Mouse (Mus musculus) myocyte (in vitro differentiated cells): ENCODE measurements at regions not wholly inside any gene's neighbourhood (a gene's known extent, or its start where the extent isn't known, plus 50 kb on each side); places are given as distances from the start of the nearest gene placed in this dataset.

Source experiments
- H3K27me3 ChIP-seq: one replicate; pipeline ENCODE4 v1.6.1; 2011; ENCODE audit not compliant: control insufficient read depth, insufficient read depth, insufficient read length
- H3K36me3 ChIP-seq: one replicate; pipeline ENCODE4 v1.6.1; 2011; ENCODE audit not compliant: control insufficient read depth, insufficient read depth
- H3K4me2 ChIP-seq: one replicate; pipeline ENCODE4 v1.6.1; 2011; ENCODE audit warnings: low read depth, control low read depth
- H3K4me3 ChIP-seq: one replicate; pipeline ENCODE4 v1.5.1; 2011; ENCODE audit warnings: mild to moderate bottlenecking, control low read depth, moderate library complexity
- H3K79me2 ChIP-seq: one replicate; pipeline ENCODE4 v1.6.1; 2011; ENCODE audit not compliant: control insufficient read depth, insufficient read depth
- H3ac ChIP-seq: one replicate; pipeline ENCODE4 v1.6.1; 2011; ENCODE audit not compliant: control insufficient read depth, insufficient read length
- CEBPB ChIP-seq: IDR thresholded peaks from 2 replicates; pipeline ENCODE4 v1.6.1; 2011; ENCODE audit warnings: mild to moderate bottlenecking, moderate library complexity; ENCODE audit not compliant: poor library complexity, insufficient read depth, severe bottlenecking
- E2F4 ChIP-seq: IDR thresholded peaks from one replicate; pipeline ENCODE4 v1.6.1; 2011; ENCODE audit warnings: mild to moderate bottlenecking, control low read depth, moderate library complexity; ENCODE audit not compliant: insufficient read depth
- MAX ChIP-seq: IDR thresholded peaks from one replicate; pipeline ENCODE4 v1.6.1; 2011; ENCODE audit warnings: low read depth, mild to moderate bottlenecking, control low read depth
- MYOD1 ChIP-seq, 3 experiments: IDR thresholded peaks; one replicate each; pipeline ENCODE4 v1.6.1; 2011; ENCODE audit warnings: control low read depth in 2 of 3, low read depth in 2 of 3, mild to moderate bottlenecking in 2 of 3, moderate library complexity in 1 of 3; ENCODE audit not compliant: insufficient read length in 2 of 3, control insufficient read depth in 1 of 3
- MYOG ChIP-seq, 3 experiments: IDR thresholded peaks; one replicate each; pipeline ENCODE4 v1.6.1; 2011; ENCODE audit warnings: control low read depth in 2 of 3, low read depth in 2 of 3, mild to moderate bottlenecking in 2 of 3; ENCODE audit not compliant: insufficient read length in 2 of 3, control insufficient read depth in 1 of 3, insufficient read depth in 1 of 3
- POLR2A ChIP-seq: IDR thresholded peaks from one replicate; pipeline ENCODE4 v1.6.1; 2011; ENCODE audit warnings: low read depth, mild to moderate bottlenecking, control low read depth, moderate library complexity; ENCODE audit not compliant: insufficient read length
- POLR2AphosphoS2 ChIP-seq: IDR thresholded peaks from one replicate; pipeline ENCODE4 v1.6.1; 2011; ENCODE audit warnings: low read depth, control low read depth; ENCODE audit not compliant: insufficient read length
- REST ChIP-seq: IDR thresholded peaks from one replicate; pipeline ENCODE4 v1.6.1; 2011; ENCODE audit warnings: mild to moderate bottlenecking, control low read depth, moderate library complexity; ENCODE audit not compliant: insufficient read depth, insufficient read length
- SRF ChIP-seq: IDR thresholded peaks from one replicate; pipeline ENCODE4 v1.6.1; 2011; ENCODE audit warnings: low read depth; ENCODE audit not compliant: control insufficient read depth, insufficient read length
- TCF12 ChIP-seq: IDR thresholded peaks from one replicate; pipeline ENCODE4 v1.6.1; 2011; ENCODE audit warnings: mild to moderate bottlenecking, control low read depth; ENCODE audit not compliant: poor library complexity, insufficient read depth, severe bottlenecking
- TCF3 ChIP-seq: IDR thresholded peaks from one replicate; pipeline ENCODE4 v1.6.1; 2011; ENCODE audit warnings: low read depth, control low read depth; ENCODE audit not compliant: insufficient read length
- USF1 ChIP-seq: IDR thresholded peaks from one replicate; pipeline ENCODE4 v1.6.1; 2011; ENCODE audit warnings: low read depth, mild to moderate bottlenecking, control low read depth, moderate library complexity

DNA sequence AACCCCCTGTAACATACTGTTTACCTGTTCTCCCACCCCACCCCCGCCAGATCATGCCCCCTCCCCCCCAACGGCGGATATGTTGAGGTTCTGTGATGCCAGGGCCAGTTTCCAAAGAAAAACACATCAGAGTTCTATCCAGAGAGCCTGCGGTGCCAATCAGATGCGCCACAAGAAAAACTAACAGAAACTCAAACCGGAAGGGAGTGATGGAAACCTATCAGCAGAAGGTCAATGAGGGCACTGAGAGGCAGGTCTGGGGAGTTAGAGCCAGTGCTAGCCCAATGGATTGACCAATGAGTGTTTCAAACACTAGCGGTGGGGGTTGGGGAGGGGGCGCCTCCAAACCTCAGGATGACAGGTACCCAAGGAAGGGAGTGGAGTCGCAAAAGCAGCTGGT, 132.7 kb upstream of the Dynlrb2 start:
- Histone ChIP-seq H3K79me2 (no peaks in the 10 kb centered on the region), H3K36me3 (no peaks in the 10 kb centered on the region), H3K4me3 (no peak overlapping the region), H3K4me2 (no peak overlapping the region), H3ac (no peak overlapping the region), H3K27me3 (no peaks in the 10 kb centered on the region)
- TF ChIP-seq CEBPB (no peak), E2F4 (no peak), MAX (no peak), REST (no peak), SRF (no peak), POLR2AphosphoS2 (no peak), POLR2A (no peak), TCF12 (no peak), MYOD1 (IDR thresholded peaks at IDR 0.05; ENCODE audit: control insufficient read depth in 1 of 3, insufficient read length in 2 of 3, low read depth in 2 of 3) (no peak), USF1 (no peak), TCF3 (no peak)

DNA sequence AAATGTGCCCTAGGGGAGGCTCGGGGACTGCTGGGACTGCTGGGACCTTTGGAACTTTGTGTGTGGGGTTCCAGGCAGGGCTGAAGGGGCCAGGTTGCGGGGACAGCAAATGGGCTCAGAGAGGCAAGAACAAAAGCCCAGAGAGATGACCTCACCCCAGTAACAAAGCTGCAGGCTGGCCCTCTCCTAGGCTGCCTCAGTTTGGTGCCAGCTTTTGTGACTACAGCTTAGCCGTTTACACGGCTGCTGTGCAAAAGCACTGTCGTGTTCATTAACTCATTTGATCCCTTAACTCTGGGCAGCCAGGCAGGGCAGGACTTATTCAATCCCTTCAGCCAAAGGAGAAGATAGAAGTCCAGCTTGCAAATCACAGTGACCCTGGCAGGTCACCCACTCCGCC, 137.3 kb upstream of the Dynlrb2 start:
- Histone ChIP-seq H3K36me3 (no peaks in the 10 kb centered on the region), H3K27me3 (no peaks in the 10 kb centered on the region), H3K79me2 (no peaks in the 10 kb centered on the region), H3ac (no peak overlapping the region), H3K4me2 (no peak overlapping the region), H3K4me3 (no peak overlapping the region)
- TF ChIP-seq POLR2AphosphoS2 (no peak), MYOD1 (IDR thresholded peaks at IDR 0.05; ENCODE audit: control insufficient read depth in 1 of 3, insufficient read length in 2 of 3, low read depth in 2 of 3) (no peak), MYOG (IDR thresholded peaks at IDR 0.05; ENCODE audit: control insufficient read depth in 1 of 3, insufficient read depth in 1 of 3, insufficient read length in 2 of 3, low read depth in 2 of 3) (no peak), TCF3 (no peak), SRF (no peak), TCF12 (no peak), CEBPB (no peak), MAX (no peak), POLR2A (no peak), USF1 (no peak), REST (no peak), E2F4 (no peak)

GRCm38 (mm10) chr8:116366706-116367105, 138.1 kb upstream of the Dynlrb2 start:
- Histone ChIP-seq H3K4me2 (no peak overlapping the region), H3K4me3 (no peak overlapping the region), H3ac (no peak overlapping the region), H3K79me2 (no peaks in the 10 kb centered on the region), H3K27me3 (no peaks in the 10 kb centered on the region), H3K36me3 (no peaks in the 10 kb centered on the region)
- no peak for TF ChIP-seq MAX
- TF ChIP-seq MYOG (IDR thresholded peaks at IDR 0.05; ENCODE audit: control insufficient read depth in 1 of 3, insufficient read depth in 1 of 3, insufficient read length in 2 of 3, low read depth in 2 of 3) = no peak
- TF ChIP-seq MYOD1 (IDR thresholded peaks at IDR 0.05; ENCODE audit: control insufficient read depth in 1 of 3, insufficient read length in 2 of 3, low read depth in 2 of 3) = no peak
- no peak for TF ChIP-seq SRF
- TF ChIP-seq E2F4 = no peak
- TF ChIP-seq USF1 = no peak
- TF ChIP-seq REST = no peak
- TF ChIP-seq POLR2AphosphoS2 = no peak
- TF ChIP-seq POLR2A = no peak
- no peak for TF ChIP-seq TCF3
- TF ChIP-seq CEBPB = no peak

DNA sequence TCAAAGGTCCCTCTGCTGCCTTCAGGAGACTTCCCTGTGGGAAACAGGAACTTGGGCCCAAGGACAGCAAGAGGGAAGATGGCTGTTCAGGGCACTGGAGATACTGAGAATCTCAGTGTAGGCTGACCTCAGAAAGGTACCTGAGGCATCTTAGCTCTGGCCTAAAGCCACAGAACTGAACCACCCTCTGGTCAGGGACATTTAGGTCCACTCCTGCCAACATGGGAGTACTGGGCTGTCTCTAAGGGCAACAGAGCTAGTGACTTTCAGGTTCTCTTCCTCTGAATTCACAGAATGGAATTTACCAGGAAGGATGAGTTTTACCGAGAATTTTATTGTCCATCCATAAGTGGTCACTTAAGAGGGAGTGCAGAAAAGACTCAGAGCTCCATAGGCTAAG, 140.0 kb upstream of the Dynlrb2 start:
- no peaks in the 10 kb centered on the region for H3K36me3 ChIP-seq
- no peak overlapping the region for H3ac ChIP-seq
- H3K4me3 ChIP-seq = no peak overlapping the region
- H3K27me3 ChIP-seq = no peaks in the 10 kb centered on the region
- H3K79me2 ChIP-seq = no peaks in the 10 kb centered on the region
- H3K4me2 ChIP-seq = no peak overlapping the region
- TF ChIP-seq POLR2A (no peak), TCF12 (no peak), E2F4 (no peak), MYOG (IDR thresholded peaks at IDR 0.05; ENCODE audit: control insufficient read depth in 1 of 3, insufficient read depth in 1 of 3, insufficient read length in 2 of 3, low read depth in 2 of 3) (no peak), REST (no peak), MAX (no peak)

DNA sequence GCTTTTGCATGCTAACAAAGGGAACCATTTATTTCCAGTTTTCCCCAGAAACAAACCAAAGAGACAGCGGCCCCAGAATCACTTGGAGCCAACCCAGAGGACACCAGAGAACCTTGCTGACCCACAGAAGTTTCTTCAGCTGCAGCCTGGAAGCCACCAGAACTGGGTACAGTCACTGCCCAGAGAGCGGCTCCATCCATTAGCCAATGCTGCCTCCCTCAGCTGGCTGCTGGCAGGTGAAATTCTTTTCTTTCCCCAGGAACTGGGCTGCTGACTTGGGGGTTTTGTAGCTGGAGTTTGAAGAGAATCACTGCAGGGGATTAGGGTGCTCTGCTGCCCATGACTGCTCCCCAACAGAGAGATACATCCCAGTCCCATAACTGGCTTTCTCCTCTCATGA, 140.6 kb upstream of the Dynlrb2 start:
- Histone ChIP-seq H3K27me3 (no peaks in the 10 kb centered on the region), H3ac (no peak overlapping the region), H3K4me2 (no peak overlapping the region), H3K79me2 (no peaks in the 10 kb centered on the region), H3K36me3 (no peaks in the 10 kb centered on the region), H3K4me3 (no peak overlapping the region)
- TF ChIP-seq TCF12 (no peak), E2F4 (no peak), MAX (no peak), MYOD1 (IDR thresholded peaks at IDR 0.05; ENCODE audit: control insufficient read depth in 1 of 3, insufficient read length in 2 of 3, low read depth in 2 of 3) (no peak), MYOG (IDR thresholded peaks at IDR 0.05; ENCODE audit: control insufficient read depth in 1 of 3, insufficient read depth in 1 of 3, insufficient read length in 2 of 3, low read depth in 2 of 3) (no peak), SRF (no peak), POLR2AphosphoS2 (no peak), CEBPB (no peak), TCF3 (no peak), USF1 (no peak), REST (no peak), POLR2A (no peak)
